Mouse (Mus musculus) kidney, adult 2 months (tissue): ENCODE data around the gene Ets2.

ENCODE experiments used
- CTCF ChIP-seq: fragments of 200-500 bp; conservative IDR thresholded peaks from 2 replicates; pipeline ENCODE4 v1.5.1; 2011; ENCODE audit warnings: low read depth, mild to moderate bottlenecking, control low read depth, low read length, moderate library complexity, mixed read lengths; ENCODE audit not compliant: insufficient read depth, insufficient read length
- POLR2A ChIP-seq: fragments of 200-500 bp; IDR thresholded peaks from one replicate; pipeline ENCODE4 v1.6.1; 2011; ENCODE audit warnings: low read depth, low read length, control low read depth

GRCm38 (mm10) chr16:95701802-95702561 lies at the start of gene Ets2:
- TF ChIP-seq POLR2A = peak; percentile 91
- TF ChIP-seq CTCF = peak; percentile 86
